Mouse (Mus musculus): ENCODE results near the gene Pnpla2. TPM values are rescaled to one million over a fixed set of nuclear protein-coding genes. Genes with fewer than 3 reads are reported as not detected.

Gene Pnpla2
- polyA plus RNA-seq, 1 experiment: 185 TPM

- no peak for DNase-seq (ENCODE audit: low read depth, low spot score)
- 50% methylated on average over 38 of the region's 38 CpGs for WGBS
These were observed 9.7 kb downstream of the Pnpla2 start for GRCm38 (mm10) chr7:141464603-141465201.

DNA sequence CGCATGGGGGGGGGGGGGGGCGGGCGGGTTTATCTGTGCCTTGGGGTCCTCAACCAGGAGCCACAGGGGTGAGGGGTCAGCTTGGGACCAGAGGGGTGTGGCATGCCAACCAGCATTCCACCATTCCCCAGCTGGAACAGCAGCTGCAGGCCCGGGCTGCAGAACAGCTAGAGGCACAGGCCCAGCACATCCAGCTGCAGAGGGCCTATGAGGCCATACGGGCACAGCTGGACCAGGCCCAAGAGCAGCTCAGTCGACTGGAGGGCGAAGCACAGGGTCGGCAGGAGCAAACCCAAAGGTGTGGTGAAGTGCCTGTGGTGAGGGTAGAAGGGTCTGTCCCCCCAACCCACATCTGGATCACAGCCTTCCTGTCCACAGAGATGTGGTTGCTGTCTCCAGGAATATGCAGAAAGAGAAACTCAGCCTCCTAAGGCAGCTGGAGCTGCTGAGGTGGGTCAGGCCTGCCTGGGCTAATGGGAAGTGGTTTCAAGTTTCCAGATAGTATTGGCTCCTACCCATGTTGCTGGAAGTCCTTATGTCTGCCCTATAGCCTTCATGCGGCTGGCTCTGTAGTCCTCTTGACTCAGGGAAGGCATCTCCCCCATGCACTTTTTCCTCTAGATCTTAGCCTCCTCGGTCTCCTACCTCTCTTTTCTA lies 10.5 kb downstream of the Pnpla2 start:
- no peak for DNase-seq (ENCODE audit: low read depth, low spot score)
- WGBS: 58% methylated on average over 10 of the region's 10 CpGs

DNA sequence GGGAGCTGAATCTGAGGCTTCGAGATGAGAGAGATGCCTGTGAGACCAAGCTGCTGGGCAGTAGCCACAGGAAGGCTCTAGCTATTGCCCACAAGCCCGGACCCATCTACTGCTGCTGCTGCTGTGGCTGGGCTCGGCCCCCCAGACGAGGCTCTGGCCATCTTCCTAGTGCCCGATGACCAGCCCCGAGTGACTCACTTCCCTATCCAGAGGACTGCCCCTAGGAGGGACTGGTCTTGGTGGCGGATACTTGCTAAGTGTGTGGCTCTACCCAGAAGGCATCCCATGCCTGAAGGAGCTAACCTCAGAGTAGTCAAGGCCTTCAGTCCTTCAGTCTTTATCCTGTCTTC lies 11.0 kb downstream of the Pnpla2 start:
- 82% methylated on average over 7 of the region's 7 CpGs for WGBS

DNA sequence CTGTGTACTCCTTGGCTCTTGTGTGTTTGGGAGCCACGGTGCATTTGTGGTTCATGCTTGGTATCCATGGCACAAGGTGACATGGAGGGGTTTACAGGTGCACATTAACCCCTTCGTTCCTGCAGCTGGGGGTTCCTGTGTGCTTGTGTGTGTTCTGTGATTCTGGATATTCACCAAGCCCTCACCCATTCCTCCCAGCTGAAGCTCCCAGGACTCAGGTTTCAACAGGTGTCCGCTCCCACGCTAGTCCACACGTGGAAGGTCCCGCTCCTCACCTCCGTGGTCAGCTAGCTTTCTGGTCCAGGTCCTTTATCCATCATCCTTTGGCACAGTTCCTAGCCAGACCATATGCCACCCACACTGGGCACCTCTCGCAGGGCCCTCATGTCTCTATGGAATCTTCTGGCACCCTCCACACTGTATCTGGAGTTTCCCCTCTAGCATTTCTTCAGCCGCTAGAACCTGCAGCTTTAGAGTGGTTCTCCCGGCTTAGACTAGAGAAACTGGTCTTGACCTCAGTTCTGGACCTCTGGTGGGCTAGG lies 11.7 kb downstream of the Pnpla2 start:
- 57% methylated on average over 10 of the region's 10 CpGs for WGBS
- DNase-seq (ENCODE audit: low read depth, low spot score): no peak

More for the DNA sequence above, 11.0 kb downstream of the Pnpla2 start:
- DNase-seq (ENCODE audit: low read depth, low spot score): no peak

GRCm38 (mm10) chr7:141467230-141468030 lies 12.4 kb downstream of the Pnpla2 start, which contains the start of gene Cd151:
Gene Cd151 (plus strand): TSS chr7:141467392.
- no peak for DNase-seq (ENCODE audit: low read depth, low spot score)

DNA sequence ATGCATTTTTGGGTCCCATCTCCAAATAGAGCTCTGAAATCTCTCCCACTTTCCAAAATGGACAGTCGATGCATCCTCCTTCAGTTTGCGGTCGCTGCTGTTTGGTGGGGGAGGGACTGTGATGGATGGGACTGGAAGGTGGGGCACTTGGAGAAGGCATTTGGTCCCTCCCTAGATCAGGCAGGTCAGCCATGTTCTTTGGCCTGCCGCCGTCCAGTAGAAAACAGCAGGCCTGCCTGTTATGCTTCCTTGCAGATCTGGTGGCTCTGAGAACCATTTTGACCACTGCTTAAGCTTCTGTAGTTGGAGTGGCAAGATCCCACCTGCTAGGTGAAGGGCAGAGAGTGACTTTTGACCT lies 13.1 kb downstream of the Pnpla2 start:
- 4% methylated on average over 5 of the region's 5 CpGs for whole genome bisulfite sequencing
- DNase-seq (ENCODE audit: low read depth, low spot score): no peak

More at GRCm38 (mm10) chr7:141467230-141468030, 12.4 kb downstream of the Pnpla2 start, which contains the start of gene Cd151:
- under 1% methylated on average over 52 of the region's 52 CpGs for WGBS

GRCm38 (mm10) chr7:141468522-141469211 lies 13.7 kb downstream of the Pnpla2 start:
- WGBS: 3% methylated on average over 8 of the region's 8 CpGs

GRCm38 (mm10) chr7:141469352-141469751 lies 14.4 kb downstream of the Pnpla2 start:
- WGBS: 89% methylated on average over 6 of the region's 6 CpGs
- no peak for DNase-seq (ENCODE audit: low read depth, low spot score)

More at GRCm38 (mm10) chr7:141468522-141469211, 13.7 kb downstream of the Pnpla2 start:
- no peak for DNase-seq (ENCODE audit: low read depth, low spot score)

DNA sequence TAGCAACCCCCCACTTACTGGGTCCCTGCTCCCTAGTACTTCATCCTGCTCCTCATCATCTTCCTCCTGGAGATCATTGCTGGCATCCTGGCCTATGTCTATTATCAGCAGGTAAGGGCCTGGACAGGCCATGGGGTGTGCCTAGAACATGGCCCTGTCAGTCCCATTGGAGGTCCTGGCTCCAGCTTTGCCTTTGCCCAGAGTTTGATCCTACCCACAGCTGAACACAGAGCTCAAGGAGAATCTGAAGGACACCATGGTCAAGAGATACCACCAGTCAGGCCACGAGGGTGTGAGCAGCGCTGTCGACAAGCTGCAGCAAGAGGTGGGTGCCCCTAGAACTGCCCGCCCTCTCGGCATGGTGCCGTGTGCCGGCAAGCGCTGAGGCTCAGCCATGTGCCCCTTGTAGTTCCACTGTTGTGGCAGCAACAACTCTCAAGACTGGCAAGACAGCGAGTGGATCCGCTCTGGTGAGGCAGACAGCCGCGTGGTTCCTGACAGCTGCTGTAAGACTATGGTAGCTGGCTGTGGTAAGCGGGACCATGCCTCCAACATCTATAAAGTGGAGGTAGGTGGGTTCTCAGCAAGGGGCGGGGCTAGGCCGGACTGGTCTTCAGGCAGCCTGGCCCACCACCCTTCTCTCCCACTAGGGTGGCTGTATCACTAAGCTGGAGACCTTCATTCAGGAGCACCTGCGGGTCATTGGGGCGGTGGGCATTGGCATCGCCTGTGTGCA lies 15.1 kb downstream of the Pnpla2 start:
- no peak for DNase-seq (ENCODE audit: low read depth, low spot score)
- WGBS: 93% methylated on average over 18 of the region's 18 CpGs

DNA sequence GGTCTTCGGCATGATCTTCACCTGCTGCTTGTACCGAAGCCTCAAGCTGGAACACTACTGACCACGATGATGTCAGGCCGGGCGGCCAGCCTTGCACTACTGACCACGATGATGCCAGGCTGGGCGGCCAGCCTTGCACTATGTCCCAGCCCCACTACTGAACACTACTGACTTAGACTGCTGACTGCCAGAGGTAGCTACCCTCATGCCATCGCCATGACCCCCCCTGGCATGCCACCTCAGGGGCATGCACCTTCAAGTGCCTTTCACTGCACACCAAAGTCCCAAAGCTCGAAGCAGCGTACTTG lies 15.6 kb downstream of the Pnpla2 start:
- WGBS: 92% methylated on average over 10 of the region's 10 CpGs
- no peak for DNase-seq (ENCODE audit: low read depth, low spot score)

GRCm38 (mm10) chr7:141471236-141471635 lies 16.2 kb downstream of the Pnpla2 start:
- DNase-seq (ENCODE audit: low read depth, low spot score): no peak

DNA sequence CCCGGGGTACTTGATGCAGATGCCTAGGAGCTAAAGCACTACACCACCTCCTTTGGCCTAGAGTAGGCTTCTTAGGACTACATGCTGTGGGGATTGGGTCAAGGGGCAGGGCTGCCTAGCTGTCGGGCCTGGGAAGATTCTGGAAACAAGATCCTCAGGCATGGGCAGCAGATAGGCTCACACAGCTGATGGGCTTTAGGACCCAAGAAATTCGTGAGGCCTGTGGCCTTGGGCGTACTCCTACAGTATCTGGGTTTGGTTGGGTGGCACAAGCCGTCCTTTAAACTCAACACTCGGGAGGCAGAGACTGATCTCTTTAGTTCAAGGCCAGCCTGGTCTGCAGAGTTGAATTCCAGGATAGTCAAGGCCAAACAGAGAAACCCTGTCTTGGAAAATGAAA lies 17.2 kb downstream of the Pnpla2 start:
- 68% methylated on average over 6 of the region's 6 CpGs for WGBS
- no peak for DNase-seq (ENCODE audit: low read depth, low spot score)

More at GRCm38 (mm10) chr7:141471236-141471635, 16.2 kb downstream of the Pnpla2 start:
- 86% methylated on average over 1 of the region's 1 CpGs for WGBS

DNA sequence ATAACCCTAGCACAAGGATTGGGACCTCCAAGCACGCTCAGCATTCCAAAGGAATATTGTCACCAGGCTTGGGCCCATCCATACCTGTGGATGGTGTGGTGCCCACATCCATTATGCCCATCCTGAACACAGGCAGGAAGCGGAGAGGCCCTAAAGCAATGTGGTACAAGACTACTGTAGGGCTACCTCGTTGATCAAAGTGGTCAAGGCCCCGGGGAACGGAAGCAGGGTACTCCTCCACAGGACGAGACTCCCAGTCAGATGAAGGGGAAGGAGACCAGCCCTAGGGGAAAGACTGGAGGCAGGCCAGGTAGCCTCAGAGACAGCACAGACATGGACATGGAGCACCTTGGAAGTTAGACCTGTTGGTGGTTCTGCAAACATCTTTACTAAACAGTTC lies 17.8 kb downstream of the Pnpla2 start:
- DNase-seq (ENCODE audit: low read depth, low spot score): no peak
- WGBS: 84% methylated on average over 6 of the region's 6 CpGs

- WGBS: 4% methylated on average over 5 of the region's 5 CpGs
- no peak for DNase-seq (ENCODE audit: low read depth, low spot score)
These were observed 19.2 kb downstream of the Pnpla2 start for GRCm38 (mm10) chr7:141474160-141474559.

- no peak for DNase-seq (ENCODE audit: low read depth, low spot score)
- under 1% methylated on average over 87 of the region's 87 CpGs for WGBS
These were observed 20.2 kb downstream of the Pnpla2 start, which contains the start of the genes Polr2l and Tspan4 for GRCm38 (mm10) chr7:141475011-141475804. Gene Polr2l (minus strand): TSS chr7:141475132. Gene Tspan4 (plus strand): TSS chr7:141475240.

DNA sequence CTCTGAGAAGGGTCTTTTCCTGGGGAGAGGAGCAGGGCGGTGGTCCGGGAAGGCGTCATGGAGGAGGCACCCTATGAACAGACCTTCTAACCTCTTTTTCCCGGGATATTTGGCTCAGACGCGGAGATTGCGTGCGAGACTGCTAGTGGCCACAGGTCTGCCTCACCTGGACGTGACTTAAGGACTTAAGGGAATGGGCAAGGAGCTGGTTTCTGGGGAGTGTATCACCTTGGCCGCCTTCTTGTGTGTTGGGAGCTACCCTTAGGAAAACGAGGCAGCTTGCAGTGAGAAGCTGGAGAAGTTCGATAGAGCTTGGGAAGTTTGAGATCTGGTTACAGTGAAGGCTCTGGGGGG lies 20.8 kb downstream of the Pnpla2 start:
- no peak for DNase-seq (ENCODE audit: low read depth, low spot score)
- WGBS: under 1% methylated on average over 12 of the region's 12 CpGs

GRCm38 (mm10) chr7:141476226-141476980 lies 21.4 kb downstream of the Pnpla2 start:
- 3% methylated on average over 17 of the region's 17 CpGs for WGBS
- no peak for DNase-seq (ENCODE audit: low read depth, low spot score)

GRCm38 (mm10) chr7:141476981-141477370 lies 22.0 kb downstream of the Pnpla2 start:
- DNase-seq (ENCODE audit: low read depth, low spot score): no peak
- WGBS: 9% methylated on average over 7 of the region's 7 CpGs

All from large intestine, adult 2 months (tissue).